Mouse (Mus musculus) intestine, embryonic 14.5 days (tissue): ENCODE results near the gene Haus8. TPM values are rescaled to one million over a fixed set of nuclear protein-coding genes. Genes with fewer than 3 reads are reported as not detected.
"Not testable (repeated sequence)": the region's sequence is repeated elsewhere in the genome, so short reads cannot be mapped to it uniquely, and the experiment has no call there.

Experiments used
- ATAC-seq: fragments of 200-750 bp; cut with Nextera tagmentation; replicated peaks from 2 replicates; pipeline ENCODE4 v1.8.0; 2017; ENCODE audit warnings: low read depth, moderate number of reproducible peaks, moderate TSS enrichment, moderate library complexity; ENCODE audit not compliant: low FRiP score, low TSS enrichment
- DNase-seq: peaks from one replicate; pipeline ENCODE4 v3.0.0-alpha.2; 2018; ENCODE audit warnings: low spot score
- H3K27ac ChIP-seq: fragments of 300-500 bp; sonication (generic); 2 replicates; pipeline ENCODE4 v1.5.1; 2014; ENCODE audit warnings: low read depth, mild to moderate bottlenecking, control low read depth
- H3K27me3 ChIP-seq: fragments of 300-500 bp; sonication (generic); replicated peaks from 2 replicates; pipeline ENCODE4 v1.6.1; 2014; ENCODE audit warnings: low read length, control low read depth; ENCODE audit not compliant: control insufficient read depth, insufficient read depth
- H3K36me3 ChIP-seq: fragments of 300-500 bp; sonication (generic); 2 replicates; pipeline ENCODE4 v1.6.1; 2014; ENCODE audit warnings: low read length, control low read depth; ENCODE audit not compliant: control insufficient read depth, insufficient read depth
- H3K4me1 ChIP-seq: fragments of 300-500 bp; sonication (generic); replicated peaks from 2 replicates; pipeline ENCODE4 v1.6.1; 2014; ENCODE audit warnings: low read length, control low read depth, mixed read lengths; ENCODE audit not compliant: control insufficient read depth, insufficient read depth
- H3K4me2 ChIP-seq: fragments of 300-500 bp; sonication (generic); 2 replicates; pipeline ENCODE4 v1.6.1; 2014; ENCODE audit warnings: low read length
- H3K4me3 ChIP-seq: fragments of 300-500 bp; sonication (generic); 2 replicates; pipeline ENCODE4 v1.5.1; 2014; ENCODE audit warnings: low read depth, low read length, control low read depth, mixed read lengths
- H3K9ac ChIP-seq: fragments of 300-500 bp; sonication (generic); 2 replicates; pipeline ENCODE4 v1.6.1; 2014; ENCODE audit warnings: mild to moderate bottlenecking, low read length
- H3K9me3 ChIP-seq: fragments of 300-500 bp; sonication (generic); 2 replicates; pipeline ENCODE4 v1.6.1; 2016; ENCODE audit warnings: low read length, control low read depth; ENCODE audit not compliant: control insufficient read depth
- WGBS: fragments of 180-500 bp; shearing (Covaris S2); extraction: QIAGEN DNeasy Blood & Tissue Kit; methylation state at CpG from one replicate; pipeline ENCODE4 v1.1.7; 2014; 5-methylcytosine and 5-hydroxymethylcytosine counted together
- polyA plus RNA-seq: library from polyadenylated mRNA; unstranded; fragments of >200 nt; fragmentation: Nextera tagmentation; extraction: Ambion mirVana; gene quantifications from 2 replicates; pipeline ENCODE4 v1.2.1, GENCODE M21; 2014

The Haus8 gene
- 47.9 and 60.1 TPM in 2 replicates for polyA plus RNA-seq

- H3K4me2 ChIP-seq, result peak within 1 kb of the TSS; percentile 75
- peak within 1 kb of the TSS; percentile 72 for H3K4me3 ChIP-seq
- H3K27ac ChIP-seq, result peak within 1 kb of the TSS; percentile 82
- H3K9me3 ChIP-seq, result no peaks in the 10 kb centered on the region
- H3K36me3 ChIP-seq, result peaks cover 3% of the 10 kb centered on the region; the same call in 1 of the 2 replicates
- H3K9ac ChIP-seq, result peak within 1 kb of the TSS; percentile 66
- no peaks in the 10 kb centered on the region for H3K27me3 ChIP-seq
- peaks cover 14% of the 10 kb centered on the region for H3K4me1 ChIP-seq
- WGBS, result under 1% methylated on average over 84 of the region's 84 CpGs
- ATAC-seq, result peak; percentile 97
- DNase-seq, result peak; percentile 96
Observed at GRCm38 (mm10) chr8:71272286-71273150, at the start of gene Haus8, which contains the start of gene Myo9b. Gene Haus8, minus strand, starts transcription at chr8:71272934. Gene Myo9b, plus strand, starts transcription at chr8:71272714.

- H3K4me2 ChIP-seq, ATAC-seq, H3K9ac ChIP-seq, H3K4me1 ChIP-seq, H3K27me3 ChIP-seq, DNase-seq, H3K4me3 ChIP-seq, H3K27ac ChIP-seq, H3K9me3 ChIP-seq: not testable (repeated sequence)
- peaks cover 43% of the 10 kb centered on the region for H3K36me3 ChIP-seq
- 81% methylated on average over 2 of the region's 2 CpGs for WGBS
Observed at GRCm38 (mm10) chr8:71319760-71320159, 47.0 kb upstream of the Haus8 start.

GRCm38 (mm10) chr8:71318610-71319009, 45.9 kb upstream of the Haus8 start:
- H3K36me3 ChIP-seq, result peaks cover 33% of the 10 kb centered on the region
- H3K27ac ChIP-seq, H3K4me3 ChIP-seq, H3K9me3 ChIP-seq, H3K9ac ChIP-seq, H3K4me2 ChIP-seq, ATAC-seq, H3K4me1 ChIP-seq, H3K27me3 ChIP-seq, DNase-seq: not testable (repeated sequence)
- 75% methylated on average over 4 of the region's 5 CpGs for WGBS

GRCm38 (mm10) chr8:71316486-71317031, 43.8 kb upstream of the Haus8 start:
- ATAC-seq (no peak), DNase-seq (no peak)
- H3K4me2 ChIP-seq, result no peak overlapping the region
- peaks cover 15% of the 10 kb centered on the region for H3K36me3 ChIP-seq
- no peak overlapping the region for H3K27ac ChIP-seq
- no peak overlapping the region for H3K4me3 ChIP-seq
- H3K9me3 ChIP-seq, result no peaks in the 10 kb centered on the region
- peaks cover 14% of the 10 kb centered on the region for H3K4me1 ChIP-seq
- H3K9ac ChIP-seq, result no peak overlapping the region
- H3K27me3 ChIP-seq, result no peaks in the 10 kb centered on the region

- Histone ChIP-seq H3K9me3 (no peaks in the 10 kb centered on the region), H3K4me1 (peaks cover 14% of the 10 kb centered on the region), H3K27me3 (no peaks in the 10 kb centered on the region), H3K9ac (no peak overlapping the region), H3K4me3 (no peak overlapping the region), H3K36me3 (peaks cover 15% of the 10 kb centered on the region), H3K4me2 (no peak overlapping the region), H3K27ac (no peak overlapping the region)
- DNase-seq, result no peak
- no peak for ATAC-seq
- 89% methylated on average over 5 of the region's 5 CpGs for WGBS
Observed at GRCm38 (mm10) chr8:71315972-71316371, 43.2 kb upstream of the Haus8 start.

GRCm38 (mm10) chr8:71313951-71314350, 41.2 kb upstream of the Haus8 start:
- no peak overlapping the region for H3K9ac ChIP-seq
- no peaks in the 10 kb centered on the region for H3K27me3 ChIP-seq
- peaks cover 14% of the 10 kb centered on the region for H3K4me1 ChIP-seq
- H3K27ac ChIP-seq, result no peak overlapping the region
- no peak overlapping the region for H3K4me3 ChIP-seq
- peaks cover 15% of the 10 kb centered on the region for H3K36me3 ChIP-seq
- DNase-seq (no peak), ATAC-seq (no peak)
- no peaks in the 10 kb centered on the region for H3K9me3 ChIP-seq
- no peak overlapping the region for H3K4me2 ChIP-seq
- WGBS, result 88% methylated on average over 2 of the region's 2 CpGs

- peaks cover 15% of the 10 kb centered on the region for H3K36me3 ChIP-seq
Observed at GRCm38 (mm10) chr8:71312700-71313099, 40.0 kb upstream of the Haus8 start.

GRCm38 (mm10) chr8:71310446-71310845, 37.7 kb upstream of the Haus8 start:
- no peak for ATAC-seq
- Histone ChIP-seq H3K27me3 (no peaks in the 10 kb centered on the region), H3K4me3 (no peak overlapping the region), H3K36me3 (peaks cover 8% of the 10 kb centered on the region; the same call in 1 of the 2 replicates), H3K9me3 (no peaks in the 10 kb centered on the region), H3K4me1 (peaks cover 14% of the 10 kb centered on the region), H3K9ac (no peak overlapping the region), H3K27ac (no peak overlapping the region), H3K4me2 (no peak overlapping the region)
- no peak for DNase-seq
- WGBS, result 79% methylated on average over 6 of the region's 6 CpGs

More at GRCm38 (mm10) chr8:71312700-71313099, 40.0 kb upstream of the Haus8 start:
- Histone ChIP-seq H3K4me3 (no peak overlapping the region), H3K4me1 (peaks cover 14% of the 10 kb centered on the region), H3K9me3 (no peaks in the 10 kb centered on the region), H3K27me3 (no peaks in the 10 kb centered on the region), H3K4me2 (no peak overlapping the region), H3K9ac (no peak overlapping the region), H3K27ac (peak overlapping the region; percentile 78)
- ATAC-seq, result peak; percentile 72
- peak; percentile 62 for DNase-seq
- 24% methylated on average over 1 of the region's 1 CpGs for WGBS
